In the genomic region with DNA sequence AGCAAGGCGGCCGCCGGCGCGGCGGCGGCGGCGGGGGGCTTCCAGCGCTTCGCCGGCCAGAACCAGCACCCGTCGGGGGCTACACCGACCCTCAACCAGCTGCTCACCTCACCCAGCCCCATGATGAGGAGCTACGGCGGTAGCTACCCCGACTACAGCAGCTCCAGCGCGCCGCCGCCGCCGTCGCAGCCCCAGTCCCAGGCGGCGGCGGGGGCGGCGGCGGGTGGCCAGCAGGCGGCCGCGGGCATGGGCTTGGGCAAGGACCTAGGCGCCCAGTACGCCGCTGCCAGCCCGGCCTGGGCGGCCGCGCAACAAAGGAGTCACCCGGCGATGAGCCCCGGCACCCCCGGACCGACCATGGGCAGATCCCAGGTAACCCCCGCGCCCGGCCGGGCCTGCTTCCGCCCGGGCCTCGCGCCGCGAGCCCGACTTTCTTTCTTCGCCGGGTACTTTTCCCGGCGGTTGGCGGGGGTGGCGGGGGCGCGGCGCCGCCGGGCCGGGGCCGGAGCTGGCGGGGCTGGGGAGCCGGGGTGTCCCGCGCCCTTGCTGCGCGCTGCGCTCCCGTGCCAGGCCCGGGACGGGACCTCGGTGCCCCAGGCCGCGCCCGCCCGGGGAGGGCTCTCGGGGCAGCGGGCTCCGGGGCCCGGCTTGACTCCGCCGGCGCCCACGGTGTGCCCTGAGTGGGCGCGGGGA, we compare ENCODE assay signal across 8 mouse cellular contexts. TPM values are rescaled to one million over a fixed set of nuclear protein-coding genes. Genes with fewer than 3 reads are reported as not detected.
DNase-seq lines count a peak whose midpoint lies in the region; ATAC-seq and TF ChIP-seq lines count a peak whose summit lies in the region.

No protein-coding gene starts in this region.

- no peak for TF ChIP-seq CTCF in hindbrain, postnatal 0 days (IDR thresholded peaks at IDR 0.05; ENCODE audit: low read depth)

- peak; percentile 55 for DNase-seq in retina, postnatal 1 day
- DNase-seq in retina, embryonic 14.5 days (ENCODE audit: low spot score): no peak
- peak; percentile 41 to 71 for DNase-seq in cerebellum, adult 18-20 months
- DNase-seq in gastrocnemius, adult 18-20 months (ENCODE audit: low spot score): peak; percentile 45
- peak; percentile 51 for DNase-seq in hindbrain, postnatal 0 days (ENCODE audit: low spot score)
- peak; percentile 52 for DNase-seq in urinary bladder, postnatal 14 days (ENCODE audit: low spot score)

- H3K9me3 ChIP-seq in hindbrain, postnatal 0 days (ENCODE audit: low read length): no peaks in the 10 kb centered on the region
- no peaks in the 10 kb centered on the region for H3K9me3 ChIP-seq in liver, embryonic 15.5 days (replicated peaks)
- H3K9me3 ChIP-seq in neural tube, embryonic 14.5 days (ENCODE audit: control insufficient read depth, low read length): no peaks in the 10 kb centered on the region

- H3K4me2 ChIP-seq in hindbrain, postnatal 0 days (ENCODE audit: low read depth, low read length): peak overlapping the region; percentile 81
- peak overlapping the region; percentile 90 for H3K4me2 ChIP-seq in liver, embryonic 15.5 days
- H3K4me2 ChIP-seq in neural tube, embryonic 14.5 days (ENCODE audit: low read depth, low read length): peak overlapping the region; percentile 80

- H3K4me1 ChIP-seq in hindbrain, postnatal 0 days (ENCODE audit: insufficient read depth, low read length): peaks cover 10% of the 10 kb centered on the region
- peaks cover 30% of the 10 kb centered on the region for H3K4me1 ChIP-seq in liver, embryonic 15.5 days (replicated peaks)
- H3K4me1 ChIP-seq in neural tube, embryonic 14.5 days (ENCODE audit: control insufficient read depth, insufficient read depth, low read length): peaks cover 36% of the 10 kb centered on the region

- peak overlapping the region; percentile 97 for H3K4me3 ChIP-seq in hindbrain, postnatal 0 days (ENCODE audit: low read length)
- peak overlapping the region; percentile 94 for H3K4me3 ChIP-seq in liver, embryonic 15.5 days (replicated peaks)
- peak overlapping the region; percentile 97 for H3K4me3 ChIP-seq in neural tube, embryonic 14.5 days (ENCODE audit: low read depth, low read length)

- WGBS in hindbrain, postnatal 0 days: under 1% methylated on average over 55 of the region's 95 CpGs
- under 1% methylated on average over 76 of the region's 95 CpGs for WGBS in liver, embryonic 15.5 days (ENCODE audit: insufficient replicate concordance)
- under 1% methylated on average over 38 of the region's 95 CpGs for WGBS in neural tube, embryonic 14.5 days

- peak; percentile 38 for ATAC-seq in hindbrain, postnatal 0 days
- ATAC-seq in liver, embryonic 15.5 days (ENCODE audit: insufficient read depth): peak; percentile 57
- peak; percentile 24; the same call in 1 of the 2 replicates for ATAC-seq in neural tube, embryonic 14.5 days (ENCODE audit: low read depth)

- H3K9ac ChIP-seq in hindbrain, postnatal 0 days (replicated peaks; ENCODE audit: low read length): peak overlapping the region; percentile 99
- H3K9ac ChIP-seq in liver, embryonic 15.5 days: peak overlapping the region; percentile 96
- peak overlapping the region; percentile 100 for H3K9ac ChIP-seq in neural tube, embryonic 14.5 days (replicated peaks; ENCODE audit: low read depth, low read length)

- no peaks in the 10 kb centered on the region for H3K27me3 ChIP-seq in hindbrain, postnatal 0 days (ENCODE audit: insufficient read depth, low read length)
- no peaks in the 10 kb centered on the region for H3K27me3 ChIP-seq in liver, embryonic 15.5 days
- no peaks in the 10 kb centered on the region for H3K27me3 ChIP-seq in neural tube, embryonic 14.5 days (ENCODE audit: control insufficient read depth, insufficient read depth, low read length)

- H3K27ac ChIP-seq in hindbrain, postnatal 0 days: peak overlapping the region; percentile 97
- H3K27ac ChIP-seq in liver, embryonic 15.5 days (replicated peaks): peak overlapping the region; percentile 95
- peak overlapping the region; percentile 100 for H3K27ac ChIP-seq in neural tube, embryonic 14.5 days (ENCODE audit: low read depth, low read length)

- H3K36me3 ChIP-seq in hindbrain, postnatal 0 days (ENCODE audit: insufficient read depth, low read length): no peaks in the 10 kb centered on the region
- 0 out of 2 replicates have a peak, but pooled peaks cover 4% of the 10 kb centered on the region for H3K36me3 ChIP-seq in liver, embryonic 15.5 days (replicated peaks)
- H3K36me3 ChIP-seq in neural tube, embryonic 14.5 days (ENCODE audit: control insufficient read depth, insufficient read depth, low read length): no peaks in the 10 kb centered on the region

RNA-seq across cellular contexts. Expression of a gene that starts 2.1 kb away (rescaled TPM):
- total RNA-seq in gastrocnemius, adult 18-20 months (2021): 10 to 100 TPM; 35.4 to 37.0 TPM
- 62.5 and 64.6 TPM in 2 replicates for total RNA-seq in hindbrain, postnatal 0 days (2014; rRNA removed)
- polyA plus RNA-seq in hindbrain, postnatal 0 days (2015; fragmentation: Nextera tagmentation; extraction: Ambion mirVana): 10.5 and 10.9 TPM in 2 replicates
- 2.9 and 3.1 TPM in 2 replicates for polyA plus RNA-seq in liver, embryonic 15.5 days (2015; fragmentation: Nextera tagmentation; extraction: Ambion mirVana)
- 20.1 and 22.2 TPM in 2 replicates for polyA plus RNA-seq in neural tube, embryonic 14.5 days (2014; fragmentation: Nextera tagmentation; extraction: Ambion mirVana)
